Mouse (Mus musculus) liver, postnatal 0 days (tissue): ENCODE measurements around the gene Plaa. TPM values are rescaled to one million over a fixed set of nuclear protein-coding genes. Genes with fewer than 3 reads are reported as not detected.

Experiments used
- ATAC-seq: fragments of 200-750 bp; cut with Nextera tagmentation; 2 replicates; pipeline ENCODE4 v1.8.0; 2017; ENCODE audit warnings: mild to moderate bottlenecking, moderate library complexity
- DNase-seq: peaks from one replicate; pipeline ENCODE4 v3.0.0-alpha.2; 2016
- H3K27ac ChIP-seq: fragments of 300-500 bp; sonication (generic); 2 replicates; pipeline ENCODE4 v1.5.1; 2014; ENCODE audit warnings: antibody characterized with exemption, moderate library complexity, mild to moderate bottlenecking, low read depth
- H3K27me3 ChIP-seq: fragments of 300-500 bp; sonication (generic); 2 replicates; pipeline ENCODE4 v1.6.1; 2014; ENCODE audit warnings: low read length, control low read depth, mixed read lengths; ENCODE audit not compliant: insufficient read depth
- H3K36me3 ChIP-seq: fragments of 300-500 bp; sonication (generic); replicated peaks from 2 replicates; pipeline ENCODE4 v1.6.1; 2014; ENCODE audit warnings: mild to moderate bottlenecking, control low read depth, low read length, moderate library complexity, mixed read lengths; ENCODE audit not compliant: insufficient read depth
- H3K4me1 ChIP-seq: fragments of 300-500 bp; sonication (generic); 2 replicates; pipeline ENCODE4 v1.6.1; 2014; ENCODE audit warnings: antibody characterized with exemption, mild to moderate bottlenecking, control low read depth; ENCODE audit not compliant: insufficient read depth
- H3K4me2 ChIP-seq: fragments of 300-500 bp; sonication (generic); 2 replicates; pipeline ENCODE4 v1.6.1; 2014; ENCODE audit warnings: low read depth, mild to moderate bottlenecking, low read length, moderate library complexity, mixed read lengths
- H3K4me3 ChIP-seq: fragments of 300-500 bp; sonication (generic); 2 replicates; pipeline ENCODE4 v1.5.1; 2014; ENCODE audit warnings: low read depth, low read length
- H3K9ac ChIP-seq: fragments of 300-500 bp; sonication (generic); replicated peaks from 2 replicates; pipeline ENCODE4 v1.6.1; 2014; ENCODE audit warnings: mild to moderate bottlenecking, moderate library complexity
- H3K9me3 ChIP-seq: fragments of 300-500 bp; sonication (generic); 2 replicates; pipeline ENCODE4 v1.6.1; 2016; ENCODE audit warnings: mild to moderate bottlenecking, control low read depth, low read length, mixed read lengths
- CTCF ChIP-seq: sonication (generic); IDR thresholded peaks from 2 replicates; pipeline ENCODE4 v1.5.1; 2016; ENCODE audit warnings: antibody characterized with exemption, low read depth
- EP300 ChIP-seq: IDR thresholded peaks from 2 replicates; pipeline ENCODE4 v1.6.1; 2016; ENCODE audit warnings: antibody characterized with exemption, low read depth, mild to moderate bottlenecking
- WGBS: fragments of 180-500 bp; shearing (Covaris S2); extraction: QIAGEN DNeasy Blood & Tissue Kit; methylation state at CpG from one replicate; pipeline ENCODE4 v1.1.7; 2014; ENCODE audit not compliant: insufficient replicate concordance; 5-methylcytosine and 5-hydroxymethylcytosine counted together
- polyA plus RNA-seq: library from polyadenylated mRNA; unstranded; fragments of >200 nt; fragmentation: Nextera tagmentation; extraction: Ambion mirVana; gene quantifications from 2 replicates; pipeline ENCODE4 v1.2.1, GENCODE M21; 2015

Plaa gene
- polyA plus RNA-seq, 1 experiment from 2014 or later, result 27.7 TPM

DNA sequence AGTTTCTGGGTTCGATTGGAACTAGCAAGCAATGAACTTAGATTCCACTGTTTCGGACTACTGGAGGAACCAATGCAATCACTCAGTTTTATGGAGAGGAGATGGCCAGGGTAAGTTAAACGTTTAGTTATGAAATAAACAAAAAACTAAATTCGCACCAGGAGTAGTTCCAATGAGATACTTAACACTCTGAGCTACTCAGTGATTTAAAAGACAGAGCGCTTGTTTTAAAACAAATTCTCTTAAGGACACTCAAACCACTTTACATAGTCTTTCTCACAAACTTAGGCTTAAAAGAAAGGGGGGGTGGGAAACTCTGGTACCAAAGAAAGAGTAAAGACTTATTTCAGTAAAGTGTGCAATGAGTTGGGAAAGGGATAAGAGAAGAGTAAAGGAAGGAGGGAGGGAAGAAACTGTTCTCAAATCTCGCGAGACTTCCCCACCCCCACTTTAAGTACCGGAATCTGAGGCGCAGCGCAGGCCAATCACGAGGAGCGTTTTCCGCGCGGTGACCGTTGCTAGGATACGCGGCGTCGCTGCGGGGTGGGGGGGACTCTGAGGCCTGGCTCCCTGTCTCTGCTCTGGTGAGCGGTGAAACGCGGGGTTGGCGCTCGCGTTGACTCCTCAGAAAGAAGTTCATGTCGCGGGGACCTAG lies 11.1 kb upstream of the Plaa start, which contains the start of gene Ift74:
TSS of gene Ift74 (plus strand) at position 520 of the 655 bp plus-strand sequence.
- H3K27me3 ChIP-seq, result no peaks in the 10 kb centered on the region
- H3K4me1 ChIP-seq, result peaks cover 9% of the 10 kb centered on the region
- ATAC-seq (peak; percentile 100), DNase-seq (peak; percentile 93)
- H3K4me3 ChIP-seq, result peak within 1 kb of the TSS; percentile 61
- peak within 1 kb of the TSS; percentile 96 for H3K4me2 ChIP-seq
- H3K9me3 ChIP-seq, result no peaks in the 10 kb centered on the region
- no peaks in the 10 kb centered on the region for H3K36me3 ChIP-seq
- no peak for TF ChIP-seq CTCF
- peak; percentile 64; the same call in 1 of the 2 replicates for TF ChIP-seq EP300
- peak within 1 kb of the TSS; percentile 52 for H3K27ac ChIP-seq
- peak within 1 kb of the TSS; percentile 79 for H3K9ac ChIP-seq
- WGBS, result 2% methylated on average over 29 of the region's 29 CpGs

DNA sequence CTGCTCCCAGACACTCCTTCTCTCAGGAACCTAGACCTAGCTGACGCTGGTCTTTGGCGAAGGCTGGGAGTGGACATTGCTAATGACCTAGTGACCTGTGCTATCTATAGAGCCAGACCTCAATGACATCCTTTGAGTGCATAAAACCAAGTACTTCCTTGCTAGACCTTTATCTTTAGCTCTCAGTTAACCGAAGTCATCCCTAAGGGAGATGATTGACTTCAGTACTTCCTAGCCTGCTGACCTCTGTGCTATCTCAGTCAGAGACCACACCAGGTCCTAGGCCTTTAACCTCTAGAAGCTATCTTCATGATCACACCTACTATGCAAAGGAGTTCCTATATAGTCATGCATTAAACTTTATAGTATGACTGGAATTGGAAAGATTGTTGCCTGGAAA lies 7.3 kb upstream of the Plaa start:
- Histone ChIP-seq H3K9me3 (no peaks in the 10 kb centered on the region), H3K4me3 (no peak overlapping the region), H3K4me2 (no peak overlapping the region), H3K4me1 (peaks cover 9% of the 10 kb centered on the region), H3K9ac (no peak overlapping the region), H3K36me3 (no peaks in the 10 kb centered on the region), H3K27me3 (no peaks in the 10 kb centered on the region), H3K27ac (no peak overlapping the region)
- TF ChIP-seq EP300 (no peak), CTCF (no peak)
- WGBS, result 47% methylated on average over 3 of the region's 3 CpGs
- ATAC-seq (no peak), DNase-seq (no peak)

DNA sequence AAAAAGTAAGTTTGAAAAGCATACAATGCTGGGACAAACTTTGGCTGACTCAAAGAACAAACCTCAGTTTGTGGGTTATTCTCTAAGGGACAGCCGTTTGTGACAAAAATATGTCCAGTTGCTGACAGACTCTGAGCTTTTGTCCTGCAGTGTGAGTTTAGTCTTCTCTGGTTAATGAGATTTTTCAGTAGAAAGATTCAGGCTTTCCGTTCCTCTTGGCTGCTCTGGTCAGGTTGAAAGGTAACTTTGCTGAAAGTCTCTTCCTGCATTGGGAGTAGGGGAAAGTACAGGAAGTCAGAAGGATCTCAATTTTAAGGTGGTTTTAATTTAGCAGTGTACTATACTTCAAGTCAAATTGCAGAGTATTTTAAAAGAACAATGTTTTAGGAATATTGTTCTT lies 2.5 kb upstream of the Plaa start:
- Histone ChIP-seq H3K9me3 (no peaks in the 10 kb centered on the region), H3K27me3 (no peaks in the 10 kb centered on the region), H3K4me3 (no peak overlapping the region), H3K9ac (no peak overlapping the region), H3K36me3 (no peaks in the 10 kb centered on the region), H3K4me2 (no peak overlapping the region), H3K4me1 (peaks cover 6% of the 10 kb centered on the region), H3K27ac (no peak overlapping the region)
- ATAC-seq (no peak), DNase-seq (no peak)
- WGBS, result 79% methylated on average over 2 of the region's 2 CpGs
- TF ChIP-seq EP300 (no peak), CTCF (no peak)

DNA sequence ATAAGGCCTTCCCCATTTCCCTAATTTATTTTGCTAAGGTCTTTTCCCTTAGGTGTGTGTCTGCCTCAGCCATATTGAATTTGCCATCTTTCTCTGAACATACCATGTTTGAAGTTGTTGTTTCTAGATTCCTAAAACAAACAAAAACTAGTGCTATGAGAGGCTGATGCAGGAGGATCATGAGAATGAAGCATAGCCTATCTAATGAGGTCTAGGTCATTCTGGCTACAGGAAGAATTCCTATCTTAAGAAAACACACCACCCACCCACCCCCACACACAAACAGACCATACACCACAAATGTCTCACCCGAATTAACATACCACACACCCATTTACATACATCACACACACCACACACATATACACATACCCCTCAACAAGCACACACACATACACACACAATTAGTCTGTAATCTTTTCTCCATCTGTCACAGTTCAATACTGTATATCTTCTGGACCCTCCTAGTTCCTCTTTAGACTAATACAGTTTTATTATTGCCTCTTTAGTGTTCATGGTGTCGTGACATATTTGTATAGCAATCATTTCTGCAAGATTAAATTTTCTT lies 1.5 kb upstream of the Plaa start:
- Histone ChIP-seq H3K9me3 (no peaks in the 10 kb centered on the region), H3K4me3 (no peak overlapping the region), H3K9ac (no peak overlapping the region), H3K4me2 (no peak overlapping the region), H3K36me3 (no peaks in the 10 kb centered on the region), H3K4me1 (peaks cover 6% of the 10 kb centered on the region), H3K27me3 (no peaks in the 10 kb centered on the region), H3K27ac (no peak overlapping the region)
- no peak for ATAC-seq
- WGBS, result 73% methylated on average over 2 of the region's 2 CpGs
- DNase-seq, result no peak
- TF ChIP-seq CTCF (no peak), EP300 (no peak)

DNA sequence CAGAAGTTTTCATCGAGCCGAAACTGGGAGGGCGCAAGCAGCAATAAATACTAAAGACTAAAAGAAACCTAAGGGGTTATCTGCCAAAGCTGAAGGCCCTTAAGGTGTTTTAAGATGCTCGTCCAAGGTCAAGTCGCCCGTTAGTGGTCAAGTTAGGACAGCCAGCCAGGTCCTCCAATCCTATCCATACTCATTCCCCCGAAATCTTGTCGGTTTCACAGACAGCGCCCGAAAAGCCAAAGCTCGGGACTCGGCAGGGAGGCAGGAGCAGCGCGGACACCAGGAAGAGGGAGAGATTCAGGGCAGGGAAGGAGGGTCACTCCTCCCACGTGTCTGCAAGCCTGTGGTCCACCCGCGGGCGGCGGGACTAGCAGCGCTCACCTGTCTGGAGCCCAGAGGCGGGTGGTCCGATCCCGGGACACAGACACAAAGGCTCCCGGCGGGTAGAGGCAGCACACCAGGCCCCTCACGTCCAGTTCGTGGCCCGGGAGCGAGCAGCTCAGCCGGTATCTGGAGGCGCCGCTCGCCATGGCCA lies 481 bp downstream of the Plaa start:
- no peaks in the 10 kb centered on the region for H3K27me3 ChIP-seq
- H3K4me1 ChIP-seq, result peaks cover 6% of the 10 kb centered on the region
- under 1% methylated on average over 33 of the region's 33 CpGs for WGBS
- ATAC-seq (peak; percentile 68), DNase-seq (no peak)
- peak overlapping the region; percentile 96 for H3K27ac ChIP-seq
- H3K9me3 ChIP-seq, result no peaks in the 10 kb centered on the region
- peak overlapping the region; percentile 97 for H3K9ac ChIP-seq
- H3K4me3 ChIP-seq, result peak overlapping the region; percentile 100
- TF ChIP-seq EP300 (no peak), CTCF (no peak)
- no peaks in the 10 kb centered on the region for H3K36me3 ChIP-seq
- H3K4me2 ChIP-seq, result peak overlapping the region; percentile 93

DNA sequence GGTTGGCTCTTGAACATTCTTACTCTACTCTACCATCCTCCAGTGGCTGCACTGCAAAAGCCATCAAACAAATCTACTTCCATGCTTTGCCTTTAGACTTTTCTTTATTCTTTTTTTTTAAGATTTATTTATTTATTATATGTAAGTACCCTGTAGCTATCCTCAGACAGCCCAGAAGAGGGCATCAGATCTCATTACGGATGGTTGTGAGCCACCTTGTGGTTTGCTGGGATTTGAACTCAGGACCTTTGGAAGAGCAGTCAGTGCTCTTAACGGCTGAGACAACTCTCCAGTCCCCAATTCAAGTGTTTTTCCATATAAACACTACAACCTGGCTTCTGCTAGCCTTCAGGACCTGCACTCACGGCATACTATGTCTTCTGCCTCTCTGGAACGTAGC lies 1.6 kb downstream of the Plaa start:
- Histone ChIP-seq H3K27me3 (no peaks in the 10 kb centered on the region), H3K36me3 (no peaks in the 10 kb centered on the region), H3K4me3 (no peak overlapping the region), H3K4me1 (peaks cover 6% of the 10 kb centered on the region), H3K9ac (no peak overlapping the region), H3K9me3 (no peaks in the 10 kb centered on the region), H3K4me2 (peak overlapping the region; percentile 93; the same call in 1 of the 2 replicates), H3K27ac (no peak overlapping the region)
- WGBS, result 75% methylated on average over 4 of the region's 4 CpGs
- no peak for DNase-seq
- TF ChIP-seq CTCF (peak; percentile 37), EP300 (no peak)
- ATAC-seq, result no peak
